In genomic region chr9:100910352-100910751, GRCm38 (mm10) we compare ENCODE assay signal across 10 mouse cellular contexts.
DNase-seq lines count a peak whose midpoint lies in the region; ATAC-seq and TF ChIP-seq lines count a peak whose summit lies in the region.
"Had no signal": no experiment of that assay in that cellular context is flagged by ENCODE, and none has a peak within 500 bp of the region (broad histone marks: within the 10 kb centered on the region; RNA-seq: fewer than 3 reads in every experiment).

No protein-coding gene starts in this region.

- DNase-seq in adrenal gland, postnatal 14 days, result peak; percentile 15
- no peak for DNase-seq in adrenal gland, adult 18-20 months (ENCODE audit: low spot score in 2 of 2)
- DNase-seq in lung, embryonic 14.5 days, result peak; percentile 39
- no peak for DNase-seq in lung, adult 2 months
- peak; percentile 12 for DNase-seq in kidney, postnatal 14 days
- peak; percentile 58 for DNase-seq in thymus, postnatal 0 days (ENCODE audit: low spot score)
- DNase-seq in right cerebral cortex, adult 18-20 months, result no peak
- DNase-seq: layer of hippocampus, adult 9-11 months had no signal

- H3K27ac ChIP-seq in lung, embryonic 14.5 days (ENCODE audit: low read depth), result no peak overlapping the region
- H3K27ac ChIP-seq: heart, embryonic 13.5 days had no signal

- TF ChIP-seq CTCF in lung, embryonic 14.5 days (IDR thresholded peaks at IDR 0.05; ENCODE audit: low read depth), result peak; percentile 55
- no peak for TF ChIP-seq CTCF in lung, adult 2 months (IDR thresholded peaks at IDR 0.05; ENCODE audit: insufficient read depth, low read length)

- no peaks in the 10 kb centered on the region for H3K9me3 ChIP-seq in lung, embryonic 14.5 days (ENCODE audit: low read depth, low read length)
- H3K9me3 ChIP-seq: heart, embryonic 13.5 days had no signal

- peaks cover 21% of the 10 kb centered on the region; the same call in 1 of the 2 replicates for H3K36me3 ChIP-seq in lung, embryonic 14.5 days (ENCODE audit: insufficient read depth)

- no peak for ATAC-seq in lung, embryonic 14.5 days (ENCODE audit: insufficient read depth)
- ATAC-seq in erythroblast, adult 5-6 weeks (replicated peaks; ENCODE audit: low FRiP score, poor library complexity, severe bottlenecking), result no peak

- no peak overlapping the region for H3K4me2 ChIP-seq in lung, embryonic 14.5 days
- H3K4me2 ChIP-seq: heart, embryonic 13.5 days had no signal

- H3K9ac ChIP-seq in lung, embryonic 14.5 days, result no peak overlapping the region
- H3K9ac ChIP-seq: heart, embryonic 13.5 days had no signal

- H3K27me3 ChIP-seq in lung, embryonic 14.5 days (ENCODE audit: insufficient read depth, low read length), result no peaks in the 10 kb centered on the region
- H3K27me3 ChIP-seq: heart, embryonic 13.5 days had no signal

- H3K4me3 ChIP-seq in lung, embryonic 14.5 days (ENCODE audit: low read depth, low read length), result no peak overlapping the region
- H3K4me3 ChIP-seq in lung, adult 2 months (replicated peaks; ENCODE audit: extremely low read depth, low read depth, low read length), result no peak overlapping the region
- H3K4me3 ChIP-seq: heart, embryonic 13.5 days had no signal

- TF ChIP-seq POLR2A in lung, adult 2 months (IDR thresholded peaks at IDR 0.05; ENCODE audit: borderline replicate concordance, extremely low read depth, low read depth, low read length), result no peak

- H3K4me1 ChIP-seq in lung, embryonic 14.5 days (ENCODE audit: insufficient read depth), result no peaks in the 10 kb centered on the region
- no peaks in the 10 kb centered on the region for H3K4me1 ChIP-seq in lung, adult 2 months (ENCODE audit: control insufficient read depth, insufficient read depth, low read length)
- H3K4me1 ChIP-seq: heart, embryonic 13.5 days had no signal

Comparison
In these comparisons a context has a peak if more than half of its experiments do, and no peak if none do; other contexts are left out.
1. DNase-seq: peak in adrenal gland, postnatal 14 days (single experiment), lung, embryonic 14.5 days (single experiment), kidney, postnatal 14 days (single experiment) and thymus, postnatal 0 days (single experiment); none in adrenal gland, adult 18-20 months (0 of 2), lung, adult 2 months (single experiment) and right cerebral cortex, adult 18-20 months (single experiment).